Mouse (Mus musculus): Measurements from ENCODE around the gene Smc2. TPM values are rescaled to one million over a fixed set of nuclear protein-coding genes. Genes with fewer than 3 reads are reported as not detected.
A peak's percentile ranks its signal among the peaks of the same experiment; 100 is the strongest.
"Not testable (repeated sequence)": the region's sequence is repeated elsewhere in the genome, so short reads cannot be mapped to it uniquely, and the experiment has no call there.

Gene Smc2
- polyA plus RNA-seq, 1 experiment from 2014 or later, result 109 TPM

GRCm38 (mm10) chr4:52473431-52473830 is 34.4 kb downstream of the Smc2 start:
- Histone ChIP-seq H3K9me3 (replicated peaks; ENCODE audit: control insufficient read depth, low read length) (no peaks in the 10 kb centered on the region), H3K4me3 (ENCODE audit: low read depth, low read length) (no peak overlapping the region), H3K4me2 (ENCODE audit: low read length) (no peak overlapping the region), H3K4me1 (ENCODE audit: control insufficient read depth, insufficient read depth, low read length) (no peaks in the 10 kb centered on the region), H3K27ac (ENCODE audit: low read depth, low read length) (no peak overlapping the region), H3K9ac (ENCODE audit: low read length) (no peak overlapping the region), H3K36me3 (ENCODE audit: control insufficient read depth, insufficient read depth, low read length) (peaks cover 52% of the 10 kb centered on the region), H3K27me3 (replicated peaks; ENCODE audit: control insufficient read depth, insufficient read depth, low read length) (no peaks in the 10 kb centered on the region)
- ATAC-seq (no peak), DNase-seq (ENCODE audit: low spot score) (no peak)
- 94% methylated on average over 3 of the region's 3 CpGs for WGBS

DNA sequence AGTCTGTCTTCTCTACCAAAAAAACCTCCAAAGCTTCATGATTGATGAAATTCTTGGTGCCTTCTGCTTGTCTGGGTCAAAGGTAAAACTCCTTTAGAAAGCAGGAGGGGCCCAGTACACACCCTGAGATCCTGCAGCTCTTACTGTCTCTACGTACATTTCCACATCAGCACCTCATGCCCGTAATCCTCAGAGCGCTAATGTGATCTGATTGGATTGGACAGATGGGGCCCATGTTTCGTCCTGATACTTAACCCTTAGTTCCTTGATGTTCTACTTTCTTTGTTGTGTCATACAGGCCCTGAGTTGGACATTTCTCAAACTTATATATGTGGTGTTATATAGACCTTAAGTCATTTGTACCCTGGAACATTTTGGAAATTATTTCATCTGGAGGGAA is 48.4 kb downstream of the Smc2 start:
- ATAC-seq (no peak), DNase-seq (ENCODE audit: low spot score) (no peak)
- no peak overlapping the region for H3K4me3 ChIP-seq (ENCODE audit: low read depth, low read length)
- no peak overlapping the region for H3K4me2 ChIP-seq (ENCODE audit: low read length)
- H3K27me3 ChIP-seq (replicated peaks; ENCODE audit: control insufficient read depth, insufficient read depth, low read length), result no peaks in the 10 kb centered on the region
- H3K36me3 ChIP-seq (ENCODE audit: control insufficient read depth, insufficient read depth, low read length), result peaks cover 7% of the 10 kb centered on the region; the same call in 1 of the 2 replicates
- 91% methylated on average over 4 of the region's 4 CpGs for WGBS
- H3K9me3 ChIP-seq (replicated peaks; ENCODE audit: control insufficient read depth, low read length), result no peaks in the 10 kb centered on the region
- no peak overlapping the region for H3K27ac ChIP-seq (ENCODE audit: low read depth, low read length)
- no peaks in the 10 kb centered on the region for H3K4me1 ChIP-seq (ENCODE audit: control insufficient read depth, insufficient read depth, low read length)
- no peak overlapping the region for H3K9ac ChIP-seq (ENCODE audit: low read length)

- H3K9ac ChIP-seq (ENCODE audit: low read length); H3K9me3 ChIP-seq (replicated peaks; ENCODE audit: control insufficient read depth, low read length); H3K36me3 ChIP-seq (ENCODE audit: control insufficient read depth, insufficient read depth, low read length); H3K4me1 ChIP-seq (ENCODE audit: control insufficient read depth, insufficient read depth, low read length); H3K4me3 ChIP-seq (ENCODE audit: low read depth, low read length); H3K4me2 ChIP-seq (ENCODE audit: low read length); H3K27me3 ChIP-seq (replicated peaks; ENCODE audit: control insufficient read depth, insufficient read depth, low read length); ATAC-seq; DNase-seq (ENCODE audit: low spot score); H3K27ac ChIP-seq (ENCODE audit: low read depth, low read length): not testable (repeated sequence)
- 91% methylated on average over 10 of the region's 10 CpGs for WGBS
These were observed 58.1 kb downstream of the Smc2 start, which contains the start of gene Vma21-ps for GRCm38 (mm10) chr4:52497144-52497543. Vma21-ps (minus strand) TSS chr4:52497244.

- Histone ChIP-seq H3K4me3 (ENCODE audit: low read depth, low read length) (no peak overlapping the region), H3K27me3 (replicated peaks; ENCODE audit: control insufficient read depth, insufficient read depth, low read length) (no peaks in the 10 kb centered on the region), H3K27ac (ENCODE audit: low read depth, low read length) (no peak overlapping the region), H3K4me2 (ENCODE audit: low read length) (no peak overlapping the region), H3K9ac (ENCODE audit: low read length) (no peak overlapping the region), H3K4me1 (ENCODE audit: control insufficient read depth, insufficient read depth, low read length) (peaks cover 2% of the 10 kb centered on the region; the same call in 1 of the 2 replicates), H3K9me3 (replicated peaks; ENCODE audit: control insufficient read depth, low read length) (no peaks in the 10 kb centered on the region), H3K36me3 (ENCODE audit: control insufficient read depth, insufficient read depth, low read length) (no peaks in the 10 kb centered on the region)
- WGBS, result 2% methylated on average over 4 of the region's 4 CpGs
- DNase-seq (ENCODE audit: low spot score) (no peak), ATAC-seq (no peak)
These were observed 78.5 kb downstream of the Smc2 start for GRCm38 (mm10) chr4:52517580-52517979.

DNA sequence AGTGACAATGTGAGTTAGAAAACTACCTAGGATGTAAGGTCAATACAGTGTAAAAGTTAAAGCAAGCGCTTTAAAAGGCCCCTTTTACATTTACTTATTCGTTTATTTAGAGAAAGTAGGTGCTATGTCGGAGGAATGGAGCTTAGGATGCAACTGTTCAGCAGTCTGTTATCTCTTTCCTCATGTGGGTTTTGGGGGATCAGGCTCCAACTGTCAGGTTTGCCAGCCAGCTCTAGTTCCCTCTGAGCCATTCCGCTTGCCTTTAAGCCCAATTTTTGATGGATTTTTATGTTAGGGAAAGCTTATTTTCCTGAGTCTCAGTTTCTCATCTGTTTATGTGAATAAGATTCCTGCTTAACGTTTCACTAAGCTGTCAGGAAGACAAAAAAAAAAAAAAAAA is 80.3 kb downstream of the Smc2 start:
- H3K4me3 ChIP-seq (ENCODE audit: low read depth, low read length), result no peak overlapping the region
- H3K9ac ChIP-seq (ENCODE audit: low read length), result no peak overlapping the region
- DNase-seq (ENCODE audit: low spot score) (peak; percentile 27), ATAC-seq (no peak)
- no peak overlapping the region for H3K4me2 ChIP-seq (ENCODE audit: low read length)
- H3K27ac ChIP-seq (ENCODE audit: low read depth, low read length), result no peak overlapping the region
- H3K9me3 ChIP-seq (replicated peaks; ENCODE audit: control insufficient read depth, low read length), result no peaks in the 10 kb centered on the region
- peaks cover 2% of the 10 kb centered on the region; the same call in 1 of the 2 replicates for H3K4me1 ChIP-seq (ENCODE audit: control insufficient read depth, insufficient read depth, low read length)
- 88% methylated on average over 5 of the region's 5 CpGs for WGBS
- H3K27me3 ChIP-seq (replicated peaks; ENCODE audit: control insufficient read depth, insufficient read depth, low read length), result no peaks in the 10 kb centered on the region
- H3K36me3 ChIP-seq (ENCODE audit: control insufficient read depth, insufficient read depth, low read length), result no peaks in the 10 kb centered on the region

DNA sequence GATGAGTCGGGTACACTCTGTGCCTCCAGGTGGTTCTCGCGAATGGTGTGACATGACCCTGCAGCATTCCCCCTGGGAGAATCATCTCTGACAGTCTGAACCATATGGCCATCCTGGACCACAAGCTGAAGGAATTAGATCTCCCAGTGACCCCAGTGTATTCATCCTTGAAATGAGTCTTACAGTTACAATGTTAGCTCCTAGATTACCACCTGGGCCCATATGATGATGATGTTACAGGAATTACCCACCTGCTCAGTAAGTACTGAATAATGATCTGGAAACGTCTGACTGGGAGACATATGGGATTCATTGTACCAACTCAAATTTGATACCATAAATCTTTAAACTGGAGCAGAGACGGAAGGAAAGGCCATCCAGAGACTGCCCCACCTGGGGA is 87.4 kb downstream of the Smc2 start:
- Histone ChIP-seq H3K4me1 (ENCODE audit: control insufficient read depth, insufficient read depth, low read length) (no peaks in the 10 kb centered on the region), H3K36me3 (ENCODE audit: control insufficient read depth, insufficient read depth, low read length) (no peaks in the 10 kb centered on the region), H3K4me3 (ENCODE audit: low read depth, low read length) (no peak overlapping the region), H3K27me3 (replicated peaks; ENCODE audit: control insufficient read depth, insufficient read depth, low read length) (no peaks in the 10 kb centered on the region), H3K27ac (ENCODE audit: low read depth, low read length) (no peak overlapping the region), H3K9ac (ENCODE audit: low read length) (no peak overlapping the region), H3K9me3 (replicated peaks; ENCODE audit: control insufficient read depth, low read length) (no peaks in the 10 kb centered on the region), H3K4me2 (ENCODE audit: low read length) (no peak overlapping the region)
- DNase-seq (ENCODE audit: low spot score), result no peak
- no peak for ATAC-seq
- 82% methylated on average over 5 of the region's 5 CpGs for WGBS

DNA sequence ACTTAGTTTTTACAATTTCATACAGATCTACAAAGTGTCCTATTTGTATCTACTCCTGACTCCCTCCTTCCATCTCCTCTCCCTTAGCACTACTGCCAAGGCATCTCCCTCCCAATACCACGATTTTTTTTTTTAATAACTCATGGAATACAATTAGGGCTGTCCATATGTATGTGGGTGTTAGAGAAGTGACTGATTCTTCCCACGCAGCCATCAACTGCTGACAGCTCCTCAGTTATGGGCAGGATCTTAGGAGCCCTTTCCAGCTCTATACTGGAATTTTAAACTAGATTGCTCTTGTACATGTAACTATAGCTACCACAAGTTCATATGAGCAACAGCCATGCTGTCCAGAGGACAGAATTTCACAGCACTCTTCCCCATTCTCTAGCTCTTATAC is 91.6 kb downstream of the Smc2 start:
- no peaks in the 10 kb centered on the region for H3K36me3 ChIP-seq (ENCODE audit: control insufficient read depth, insufficient read depth, low read length)
- no peak for DNase-seq (ENCODE audit: low spot score)

More for the DNA sequence above, 91.6 kb downstream of the Smc2 start:
- Histone ChIP-seq H3K9me3 (replicated peaks; ENCODE audit: control insufficient read depth, low read length) (no peaks in the 10 kb centered on the region), H3K27me3 (replicated peaks; ENCODE audit: control insufficient read depth, insufficient read depth, low read length) (no peaks in the 10 kb centered on the region), H3K4me1 (ENCODE audit: control insufficient read depth, insufficient read depth, low read length) (no peaks in the 10 kb centered on the region), H3K4me3 (ENCODE audit: low read depth, low read length) (no peak overlapping the region), H3K9ac (ENCODE audit: low read length) (no peak overlapping the region), H3K4me2 (ENCODE audit: low read length) (no peak overlapping the region), H3K27ac (ENCODE audit: low read depth, low read length) (no peak overlapping the region)
- WGBS, result 77% methylated on average over 2 of the region's 2 CpGs
- no peak for ATAC-seq

Other genes with a start within 250 kb of the Smc2 start
- gene Vma21-ps, start 58.0 kb downstream of the Smc2 start, polyA plus RNA-seq (2014; fragmentation: Nextera tagmentation; extraction: Ambion mirVana), result not detected in 2 replicates
- gene Toporsl, start 157.0 kb downstream of the Smc2 start, polyA plus RNA-seq (2014; fragmentation: Nextera tagmentation; extraction: Ambion mirVana), result not detected in 2 replicates

Data from forebrain, embryonic 14.5 days (tissue).